Mouse (Mus musculus) midbrain, embryonic 16.5 days (tissue): ENCODE results near the gene Prss29. TPM values are rescaled to one million over a fixed set of nuclear protein-coding genes. Genes with fewer than 3 reads are reported as not detected.

Experiments used
- ATAC-seq: fragments of 200-750 bp; cut with Nextera tagmentation; 2 replicates; pipeline ENCODE4 v1.8.0; 2017; ENCODE audit warnings: moderate TSS enrichment
- H3K27ac ChIP-seq: fragments of 300-500 bp; sonication (generic); 2 replicates; pipeline ENCODE4 v1.5.1; 2014; ENCODE audit warnings: mild to moderate bottlenecking, low read length, mixed read lengths
- H3K27me3 ChIP-seq: fragments of 300-500 bp; sonication (generic); 2 replicates; pipeline ENCODE4 v1.6.1; 2014; ENCODE audit warnings: low read depth, low read length, mixed read lengths; ENCODE audit not compliant: control insufficient read depth, insufficient read depth
- H3K36me3 ChIP-seq: fragments of 300-500 bp; sonication (generic); 2 replicates; pipeline ENCODE4 v1.6.1; 2014; ENCODE audit warnings: mild to moderate bottlenecking, low read length, moderate library complexity, mixed read lengths; ENCODE audit not compliant: control insufficient read depth, insufficient read depth
- H3K4me1 ChIP-seq: fragments of 300-500 bp; sonication (generic); 2 replicates; pipeline ENCODE4 v1.6.1; 2014; ENCODE audit warnings: mild to moderate bottlenecking, low read length, mixed read lengths; ENCODE audit not compliant: control insufficient read depth, insufficient read depth
- H3K4me2 ChIP-seq: fragments of 300-500 bp; sonication (generic); 2 replicates; pipeline ENCODE4 v1.6.1; 2014; ENCODE audit warnings: mild to moderate bottlenecking, low read length, mixed read lengths
- H3K4me3 ChIP-seq: fragments of 300-500 bp; sonication (generic); 2 replicates; pipeline ENCODE4 v1.5.1; 2014; ENCODE audit warnings: low read depth, mild to moderate bottlenecking, low read length, moderate library complexity, mixed read lengths
- H3K9ac ChIP-seq: fragments of 300-500 bp; sonication (generic); 2 replicates; pipeline ENCODE4 v1.6.1; 2014; ENCODE audit warnings: low read depth, low read length, mixed read lengths
- H3K9me3 ChIP-seq: fragments of 300-500 bp; sonication (generic); replicated peaks from 2 replicates; pipeline ENCODE4 v1.6.1; 2014; ENCODE audit warnings: mild to moderate bottlenecking, low read length, mixed read lengths; ENCODE audit not compliant: control insufficient read depth, poor library complexity, severe bottlenecking
- WGBS: fragments of 180-500 bp; shearing (Covaris S2); extraction: QIAGEN DNeasy Blood & Tissue Kit; methylation state at CpG from one replicate; pipeline ENCODE4 v1.1.7; 2014; 5-methylcytosine and 5-hydroxymethylcytosine counted together
- polyA plus RNA-seq: library from polyadenylated mRNA; unstranded; fragments of >200 nt; fragmentation: Nextera tagmentation; extraction: Ambion mirVana; gene quantifications from 2 replicates; pipeline ENCODE4 v1.2.1, GENCODE M21; 2015

Prss29 gene
- polyA plus RNA-seq, 1 experiment from 2014 or later: not detected

DNA sequence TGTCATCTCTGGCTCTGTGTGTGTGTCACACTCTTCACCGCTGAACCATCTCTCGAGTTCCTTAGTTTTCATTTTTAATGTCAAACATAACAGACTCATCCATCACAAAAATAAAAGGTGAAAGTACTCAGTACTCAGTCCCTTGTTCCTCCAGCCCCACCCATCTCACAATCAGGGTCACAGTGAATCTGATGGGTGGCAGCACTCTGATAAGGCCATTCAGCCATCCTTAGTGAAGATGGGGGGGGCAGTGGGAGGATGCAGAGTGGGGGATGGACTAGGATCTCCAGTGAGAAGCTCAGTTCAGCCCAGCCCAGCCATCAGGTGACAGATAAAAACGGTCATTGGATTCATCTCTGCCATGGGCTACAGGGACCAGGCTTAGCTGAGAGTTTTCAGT lies 50.5 kb downstream of the Prss29 start, which contains the start of gene Tpsg1:
Gene Tpsg1, plus strand, starts transcription at position 301 of the 400 bp plus-strand sequence.
- ATAC-seq: no peak
- no peak within 1 kb of the TSS for H3K9ac ChIP-seq

More for the DNA sequence above, 50.5 kb downstream of the Prss29 start, which contains the start of gene Tpsg1:
- H3K9me3 ChIP-seq: no peaks in the 10 kb centered on the region
- H3K4me2 ChIP-seq: no peak within 1 kb of the TSS
- WGBS: 74% methylated on average over 3 of the region's 3 CpGs
- no peaks in the 10 kb centered on the region for H3K27me3 ChIP-seq
- no peaks in the 10 kb centered on the region for H3K36me3 ChIP-seq
- H3K4me1 ChIP-seq: no peaks in the 10 kb centered on the region
- H3K4me3 ChIP-seq: no peak within 1 kb of the TSS
- no peak within 1 kb of the TSS for H3K27ac ChIP-seq

Other genes starting within 250 kb of the Prss29 start
- gene Tmem204, start 235.1 kb upstream of the Prss29 start, polyA plus RNA-seq: 10.3 and 11.1 TPM in 2 replicates
- 51.9 and 53.4 TPM in 2 replicates for gene Telo2, start 202.7 kb upstream of the Prss29 start, polyA plus RNA-seq
- gene Ptx4, start 197.9 kb upstream of the Prss29 start, polyA plus RNA-seq: 0.38 TPM in 1 of 2 replicates, not detected in the other
- 33.6 and 36.1 TPM in 2 replicates for gene Clcn7, start 185.3 kb upstream of the Prss29 start, polyA plus RNA-seq
- gene Ccdc154, start 156.2 kb upstream of the Prss29 start, polyA plus RNA-seq: not detected in 2 replicates
- not detected in 2 replicates for gene Gm38655, start 143.2 kb upstream of the Prss29 start, polyA plus RNA-seq
- gene BC003965, start 134.1 kb upstream of the Prss29 start, polyA plus RNA-seq: 33.7 and 33.8 TPM in 2 replicates
- 18.3 and 19.2 TPM in 2 replicates for gene Unkl, start 130.3 kb upstream of the Prss29 start, polyA plus RNA-seq
- gene Gnptg, start 78.5 kb upstream of the Prss29 start, polyA plus RNA-seq: 99.8 and 114 TPM in 2 replicates
- 57.4 and 61.2 TPM in 2 replicates for gene Tsr3, start 78.5 kb upstream of the Prss29 start, polyA plus RNA-seq
- gene Baiap3, start 62.3 kb upstream of the Prss29 start, polyA plus RNA-seq: 30.2 and 38.1 TPM in 2 replicates
- 489 and 542 TPM in 2 replicates for gene Ube2i, start 44.0 kb upstream of the Prss29 start, polyA plus RNA-seq
- gene Prss34, start 20.3 kb upstream of the Prss29 start, polyA plus RNA-seq: not detected in 2 replicates
- gene Prss28, start 10.0 kb upstream of the Prss29 start, polyA plus RNA-seq: not detected in 2 replicates
- not detected in 2 replicates for gene Tpsab1, start 26.9 kb downstream of the Prss29 start, polyA plus RNA-seq
- 0.23 TPM in 1 of 2 replicates, not detected in the other for gene Tpsb2, start 47.7 kb downstream of the Prss29 start, polyA plus RNA-seq
- gene Tpsg1, start 50.6 kb downstream of the Prss29 start, polyA plus RNA-seq: 0.29 and 0.88 TPM in 2 replicates
- 10.0 and 11.5 TPM in 2 replicates for gene Cacna1h, start 115.1 kb downstream of the Prss29 start, polyA plus RNA-seq
- 1.5 TPM in 2 replicates for gene Tekt4, start 136.0 kb downstream of the Prss29 start, polyA plus RNA-seq
- gene Sstr5, start 178.6 kb downstream of the Prss29 start, polyA plus RNA-seq: 0.88 and 1.4 TPM in 2 replicates